Mouse (Mus musculus) embryonic facial prominence, embryonic 15.5 days (tissue): ENCODE results near the gene Slc9a8. TPM values are rescaled to one million over a fixed set of nuclear protein-coding genes. Genes with fewer than 3 reads are reported as not detected.
A peak's percentile ranks its signal among the peaks of the same experiment; 100 is the strongest.

Source experiments
- ATAC-seq: fragments of 200-750 bp; cut with Nextera tagmentation; 2 replicates; pipeline ENCODE4 v1.8.0; 2017; ENCODE audit warnings: low read depth, moderate TSS enrichment; ENCODE audit not compliant: insufficient number of reproducible peaks, low FRiP score, low TSS enrichment
- H3K27ac ChIP-seq: fragments of 300-500 bp; sonication (generic); replicated peaks from 2 replicates; pipeline ENCODE4 v1.5.1; 2015; ENCODE audit warnings: mild to moderate bottlenecking, inconsistent platforms
- H3K27me3 ChIP-seq: fragments of 300-500 bp; sonication (generic); 2 replicates; pipeline ENCODE4 v1.6.1; 2015; ENCODE audit warnings: inconsistent platforms
- H3K36me3 ChIP-seq: fragments of 300-500 bp; sonication (generic); 2 replicates; pipeline ENCODE4 v1.6.1; 2015; ENCODE audit warnings: mild to moderate bottlenecking, inconsistent platforms
- H3K4me1 ChIP-seq: fragments of 300-500 bp; sonication (generic); 2 replicates; pipeline ENCODE4 v1.6.1; 2015; ENCODE audit warnings: inconsistent platforms
- H3K4me2 ChIP-seq: fragments of 300-500 bp; sonication (generic); replicated peaks from 2 replicates; pipeline ENCODE4 v1.6.1; 2015; ENCODE audit warnings: mild to moderate bottlenecking, inconsistent platforms
- H3K4me3 ChIP-seq: fragments of 300-500 bp; sonication (generic); replicated peaks from 2 replicates; pipeline ENCODE4 v1.5.1; 2015; ENCODE audit warnings: mild to moderate bottlenecking, inconsistent platforms
- H3K9ac ChIP-seq: fragments of 300-500 bp; sonication (generic); 2 replicates; pipeline ENCODE4 v1.6.1; 2015; ENCODE audit warnings: inconsistent platforms
- H3K9me3 ChIP-seq: fragments of 300-500 bp; sonication (generic); replicated peaks from 2 replicates; pipeline ENCODE4 v1.6.1; 2016; ENCODE audit warnings: inconsistent platforms
- WGBS: fragments of 180-500 bp; shearing (Covaris S2); methylation state at CpG from one replicate; pipeline ENCODE4 v1.1.7; 2015; 5-methylcytosine and 5-hydroxymethylcytosine counted together
- polyA plus RNA-seq: library from polyadenylated mRNA; unstranded; fragments of >200 nt; fragmentation: Nextera tagmentation; extraction: Ambion mirVana; gene quantifications from 2 replicates; pipeline ENCODE4 v1.2.1, GENCODE M21; 2015

Gene Slc9a8
- polyA plus RNA-seq, 1 experiment from 2014 or later, result 20.5 TPM

- Histone ChIP-seq H3K9me3 (0 out of 2 replicates have a peak, but pooled peaks cover 7% of the 10 kb centered on the region), H3K27me3 (no peaks in the 10 kb centered on the region), H3K4me3 (no peak overlapping the region), H3K27ac (no peak overlapping the region), H3K4me1 (peaks cover 8% of the 10 kb centered on the region), H3K9ac (no peak overlapping the region), H3K4me2 (no peak overlapping the region), H3K36me3 (no peaks in the 10 kb centered on the region)
- no peak for ATAC-seq
- WGBS, result 61% methylated on average over 9 of the region's 9 CpGs
These were observed 5.4 kb upstream of the Slc9a8 start for GRCm38 (mm10) chr2:167415970-167416563.

GRCm38 (mm10) chr2:167417048-167417447, 4.5 kb upstream of the Slc9a8 start:
- WGBS, result 81% methylated on average over 3 of the region's 3 CpGs
- Histone ChIP-seq H3K9ac (no peak overlapping the region), H3K9me3 (0 out of 2 replicates have a peak, but pooled peaks cover 7% of the 10 kb centered on the region), H3K36me3 (no peaks in the 10 kb centered on the region), H3K4me3 (no peak overlapping the region), H3K27me3 (no peaks in the 10 kb centered on the region), H3K4me1 (peaks cover 10% of the 10 kb centered on the region), H3K4me2 (no peak overlapping the region), H3K27ac (no peak overlapping the region)
- ATAC-seq, result no peak

DNA sequence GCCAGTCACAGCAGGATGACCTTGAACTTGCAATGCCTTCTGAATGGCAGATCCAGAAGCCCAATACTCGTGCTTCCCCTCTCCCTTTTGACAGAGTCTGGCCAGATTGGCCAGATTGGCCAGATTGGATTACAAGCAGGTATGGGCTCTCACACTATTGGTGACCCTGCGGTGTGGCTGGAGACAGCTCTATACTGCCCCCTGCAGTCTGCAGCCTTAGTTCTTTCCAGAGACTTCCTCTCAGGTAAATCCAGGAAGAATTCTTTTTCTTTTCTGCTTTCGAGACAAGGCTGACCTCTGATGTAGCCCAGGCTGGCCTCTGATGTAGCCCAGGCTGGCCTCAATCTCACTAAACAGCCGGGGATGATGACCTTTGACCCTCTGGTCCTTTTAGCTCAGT, 3.8 kb upstream of the Slc9a8 start:
- Histone ChIP-seq H3K9me3 (0 out of 2 replicates have a peak, but pooled peaks cover 7% of the 10 kb centered on the region), H3K27me3 (no peaks in the 10 kb centered on the region), H3K4me3 (no peak overlapping the region), H3K27ac (no peak overlapping the region), H3K4me1 (peaks cover 17% of the 10 kb centered on the region), H3K4me2 (no peak overlapping the region), H3K36me3 (no peaks in the 10 kb centered on the region), H3K9ac (no peak overlapping the region)
- ATAC-seq, result no peak
- 40% methylated on average over 4 of the region's 4 CpGs for WGBS

DNA sequence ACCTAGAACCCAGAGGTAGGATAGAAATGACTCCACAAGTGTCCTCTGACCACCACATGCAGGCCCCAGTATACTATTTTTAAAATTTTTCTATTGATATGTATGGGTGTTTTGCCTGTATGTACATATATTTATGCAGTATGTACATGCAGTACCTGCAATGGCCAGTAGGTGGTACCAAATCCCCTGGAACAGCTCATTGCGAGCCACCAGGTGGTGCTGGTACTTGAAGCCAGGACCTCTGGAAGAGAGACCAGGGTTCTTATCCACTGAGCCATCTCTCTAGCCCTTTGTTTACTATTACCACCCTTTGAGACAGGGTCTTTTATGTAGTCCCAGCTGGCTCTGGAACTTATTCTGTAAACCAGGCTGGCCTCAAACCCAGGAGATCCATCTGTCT, 2.3 kb upstream of the Slc9a8 start:
- WGBS, result 23% methylated on average over 1 of the region's 1 CpGs
- Histone ChIP-seq H3K4me1 (peaks cover 23% of the 10 kb centered on the region), H3K9me3 (0 out of 2 replicates have a peak, but pooled peaks cover 4% of the 10 kb centered on the region), H3K9ac (no peak overlapping the region), H3K27me3 (no peaks in the 10 kb centered on the region), H3K4me2 (no peak overlapping the region), H3K27ac (no peak overlapping the region), H3K36me3 (peaks cover 3% of the 10 kb centered on the region; the same call in 1 of the 2 replicates), H3K4me3 (no peak overlapping the region)
- ATAC-seq, result no peak

GRCm38 (mm10) chr2:167420811-167421241, 686 bp upstream of the Slc9a8 start:
- Histone ChIP-seq H3K27ac (peak overlapping the region; percentile 98), H3K4me1 (peaks cover 23% of the 10 kb centered on the region), H3K9me3 (no peaks in the 10 kb centered on the region), H3K36me3 (peaks cover 20% of the 10 kb centered on the region), H3K4me3 (peak overlapping the region; percentile 86), H3K27me3 (no peaks in the 10 kb centered on the region), H3K4me2 (peak overlapping the region; percentile 81), H3K9ac (peak overlapping the region; percentile 97)
- WGBS, result 20% methylated on average over 10 of the region's 10 CpGs
- no peak for ATAC-seq

DNA sequence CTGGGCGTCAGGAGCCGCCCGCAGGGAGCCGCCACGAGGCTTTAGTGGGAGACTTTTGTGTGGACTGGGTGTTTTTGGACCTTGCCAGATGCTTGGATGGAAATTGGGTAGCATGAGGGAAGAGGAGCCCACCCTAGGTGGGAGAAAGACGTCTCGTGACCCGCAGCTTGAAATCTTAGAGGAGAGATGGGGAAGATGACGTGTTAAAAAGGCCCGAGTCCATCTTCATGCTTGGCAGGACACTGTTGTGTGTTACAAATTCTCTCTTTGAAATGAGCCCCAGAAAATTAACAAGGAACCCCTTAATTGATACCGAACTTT, 598 bp downstream of the Slc9a8 start:
- peak overlapping the region; percentile 86 for H3K4me3 ChIP-seq
- WGBS, result 5% methylated on average over 11 of the region's 11 CpGs

DNA sequence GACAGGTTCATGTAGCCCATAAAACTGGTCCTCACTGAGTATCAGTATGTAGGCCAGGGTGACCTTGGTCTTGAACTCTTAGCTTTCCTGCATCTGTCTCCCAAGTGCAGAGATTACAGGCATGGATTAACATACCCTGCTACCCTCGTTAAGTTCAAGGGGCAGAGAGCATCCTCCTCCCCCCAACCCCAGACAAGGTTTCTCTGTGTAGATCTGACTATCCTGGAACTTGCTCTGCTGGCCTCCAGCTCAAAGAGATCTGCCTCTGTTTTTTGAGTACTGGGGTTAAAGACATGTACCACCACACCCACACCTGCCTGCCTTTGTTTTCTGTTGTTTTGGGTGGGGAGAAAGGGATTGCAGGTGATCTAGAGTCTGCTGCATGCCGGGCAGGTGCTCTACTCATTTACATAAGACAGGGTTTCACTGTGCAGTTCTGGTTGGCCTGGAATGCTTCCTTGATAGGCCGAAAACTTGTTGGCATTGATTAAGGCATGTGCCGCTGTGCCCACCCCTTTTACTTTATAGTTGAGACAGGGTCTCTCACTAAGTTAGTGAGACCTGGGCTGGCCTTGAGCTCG, 1.6 kb downstream of the Slc9a8 start:
- 86% methylated on average over 5 of the region's 5 CpGs for WGBS
- Histone ChIP-seq H3K27me3 (no peaks in the 10 kb centered on the region), H3K9me3 (no peaks in the 10 kb centered on the region), H3K36me3 (peaks cover 42% of the 10 kb centered on the region), H3K9ac (no peak overlapping the region), H3K4me3 (no peak overlapping the region), H3K4me1 (peaks cover 23% of the 10 kb centered on the region), H3K27ac (no peak overlapping the region), H3K4me2 (no peak overlapping the region)
- ATAC-seq, result no peak

More for the DNA sequence above, 598 bp downstream of the Slc9a8 start:
- H3K36me3 ChIP-seq, result peaks cover 32% of the 10 kb centered on the region
- peak overlapping the region; percentile 81 for H3K4me2 ChIP-seq
- no peaks in the 10 kb centered on the region for H3K27me3 ChIP-seq
- peak overlapping the region; percentile 97 for H3K9ac ChIP-seq
- H3K9me3 ChIP-seq, result no peaks in the 10 kb centered on the region
- H3K4me1 ChIP-seq, result peaks cover 23% of the 10 kb centered on the region
- ATAC-seq, result no peak
- H3K27ac ChIP-seq, result peak overlapping the region; percentile 98

- no peak overlapping the region for H3K9ac ChIP-seq
- H3K4me1 ChIP-seq, result peaks cover 23% of the 10 kb centered on the region
- peaks cover 45% of the 10 kb centered on the region for H3K36me3 ChIP-seq
- no peak overlapping the region for H3K4me2 ChIP-seq
- WGBS, result 81% methylated on average over 9 of the region's 9 CpGs
- no peak for ATAC-seq
- H3K27me3 ChIP-seq, result no peaks in the 10 kb centered on the region
- H3K27ac ChIP-seq, result no peak overlapping the region
- no peaks in the 10 kb centered on the region for H3K9me3 ChIP-seq
- no peak overlapping the region for H3K4me3 ChIP-seq
These were observed 2.5 kb downstream of the Slc9a8 start for GRCm38 (mm10) chr2:167424040-167424439.

- Histone ChIP-seq H3K4me1 (peaks cover 23% of the 10 kb centered on the region), H3K36me3 (peaks cover 48% of the 10 kb centered on the region), H3K9me3 (no peaks in the 10 kb centered on the region), H3K27me3 (no peaks in the 10 kb centered on the region), H3K4me2 (no peak overlapping the region), H3K27ac (no peak overlapping the region), H3K9ac (no peak overlapping the region), H3K4me3 (no peak overlapping the region)
- 92% methylated on average over 3 of the region's 3 CpGs for WGBS
- ATAC-seq, result no peak
These were observed 3.0 kb downstream of the Slc9a8 start for GRCm38 (mm10) chr2:167424516-167424915.

DNA sequence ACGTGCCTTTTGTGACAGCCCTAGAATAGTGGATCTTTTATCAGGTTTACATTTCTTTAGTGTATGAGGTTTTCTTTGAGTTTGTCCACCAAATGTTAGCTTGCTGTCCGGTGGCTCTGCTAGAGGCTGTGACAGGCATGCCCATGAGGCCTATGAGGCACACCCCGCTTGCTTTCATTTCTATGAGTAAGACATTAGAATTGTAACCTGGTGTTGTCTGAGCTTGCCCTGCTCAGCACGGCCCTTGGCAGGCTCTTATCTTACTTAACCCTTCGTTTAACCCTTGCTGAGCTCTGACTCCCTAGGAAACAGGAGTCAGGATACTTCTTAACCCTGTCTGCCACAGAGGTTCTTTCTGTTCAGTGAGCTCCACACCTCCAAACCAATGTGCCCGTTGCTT, 3.9 kb downstream of the Slc9a8 start:
- H3K4me3 ChIP-seq, result no peak overlapping the region
- no peak overlapping the region for H3K9ac ChIP-seq
- WGBS, result 74% methylated on average over 6 of the region's 6 CpGs
- H3K9me3 ChIP-seq, result no peaks in the 10 kb centered on the region
- peaks cover 21% of the 10 kb centered on the region for H3K4me1 ChIP-seq
- no peak overlapping the region for H3K4me2 ChIP-seq
- no peak overlapping the region for H3K27ac ChIP-seq
- no peaks in the 10 kb centered on the region for H3K27me3 ChIP-seq
- no peak for ATAC-seq
- H3K36me3 ChIP-seq, result peaks cover 48% of the 10 kb centered on the region

DNA sequence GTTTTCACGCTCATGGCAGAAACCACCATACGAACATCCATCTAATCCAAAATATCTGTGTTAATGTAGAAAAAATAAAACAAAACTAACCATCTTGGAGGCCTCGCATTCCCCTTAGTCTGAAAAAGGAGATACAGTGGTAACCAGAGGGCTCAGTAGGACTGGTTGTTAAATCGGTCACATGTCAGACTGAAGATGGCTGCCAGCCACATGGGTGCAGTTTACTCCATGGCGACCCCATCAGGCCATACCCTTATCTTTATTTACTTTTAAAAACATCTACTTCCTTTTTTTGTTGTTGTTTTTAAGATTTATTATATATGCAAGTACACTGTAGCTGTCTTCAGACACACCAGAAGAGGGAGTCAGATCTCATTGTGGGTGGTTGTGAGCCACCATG, 8.1 kb downstream of the Slc9a8 start:
- H3K4me1 ChIP-seq, result no peaks in the 10 kb centered on the region
- no peak overlapping the region for H3K9ac ChIP-seq
- ATAC-seq, result no peak
- no peak overlapping the region for H3K4me2 ChIP-seq
- H3K27me3 ChIP-seq, result no peaks in the 10 kb centered on the region
- H3K9me3 ChIP-seq, result no peaks in the 10 kb centered on the region
- WGBS, result 93% methylated on average over 5 of the region's 5 CpGs
- no peak overlapping the region for H3K27ac ChIP-seq
- no peak overlapping the region for H3K4me3 ChIP-seq
- H3K36me3 ChIP-seq, result peaks cover 52% of the 10 kb centered on the region
